Mouse (Mus musculus): ENCODE measurements at regions not wholly inside any gene's neighbourhood (a gene's known extent, or its start where the extent isn't known, plus 50 kb on each side); places are given as distances from the start of the nearest gene placed in this dataset.

DNA sequence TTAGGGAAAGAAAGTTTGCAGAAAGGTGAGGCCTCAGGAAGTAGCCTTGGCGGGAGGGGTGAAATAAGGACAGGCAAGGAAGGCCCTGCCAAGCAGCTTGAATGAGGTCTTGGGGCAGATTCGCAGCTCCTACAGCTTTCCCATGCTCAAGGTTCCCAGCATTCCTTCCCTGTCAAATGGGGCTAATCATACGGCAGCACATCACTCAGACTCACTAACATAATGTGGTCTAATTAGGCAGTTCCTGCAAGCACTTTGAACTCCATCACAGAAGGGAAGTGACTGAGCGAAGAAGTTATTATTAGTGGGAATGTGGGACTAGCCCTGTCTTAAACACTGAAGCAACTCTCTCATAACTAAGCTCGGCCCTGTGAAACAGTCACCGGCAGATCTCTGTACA is 87.1 kb upstream of the Gm10260 start:
- no peaks in the 10 kb centered on the region for H3K4me1 ChIP-seq (replicated peaks; ENCODE audit: control insufficient read depth, insufficient read depth, low read length)
- no peak overlapping the region for H3K27ac ChIP-seq (ENCODE audit: low read depth, low read length)
- no peaks in the 10 kb centered on the region for H3K27me3 ChIP-seq (replicated peaks; ENCODE audit: control insufficient read depth, insufficient read depth, low read length)
- no peak overlapping the region for H3K4me3 ChIP-seq (ENCODE audit: low read depth, low read length)
- ATAC-seq, result no peak
- no peaks in the 10 kb centered on the region for H3K9me3 ChIP-seq (ENCODE audit: control insufficient read depth)
- TF ChIP-seq CTCF (IDR thresholded peaks at IDR 0.05; ENCODE audit: low read depth), result no peak
- WGBS, result 91% methylated on average over 6 of the region's 6 CpGs
- H3K9ac ChIP-seq (ENCODE audit: low read depth, low read length), result no peak overlapping the region
- no peaks in the 10 kb centered on the region for H3K36me3 ChIP-seq (ENCODE audit: control insufficient read depth, insufficient read depth)
- no peak overlapping the region for H3K4me2 ChIP-seq (replicated peaks; ENCODE audit: low read depth)

DNA sequence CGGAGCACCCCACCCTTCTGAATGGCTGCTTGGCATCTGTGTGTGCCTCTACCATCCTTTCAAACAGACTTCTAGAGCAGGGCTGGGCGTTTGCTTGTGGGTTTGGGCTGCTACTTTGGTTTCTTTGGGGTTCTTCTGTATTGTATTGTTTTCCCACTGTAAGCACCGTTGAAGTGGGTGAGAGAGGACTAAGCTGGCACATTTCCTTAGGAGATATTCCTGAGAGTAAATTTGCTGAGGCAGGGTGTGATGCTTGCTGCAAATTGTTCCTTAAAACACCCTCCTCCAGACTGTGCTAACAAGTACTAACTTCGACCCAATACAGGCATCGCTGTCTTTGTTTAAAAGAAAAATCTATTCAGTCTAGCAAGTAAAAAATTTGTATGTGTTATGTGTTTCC is 84.7 kb upstream of the Gm10260 start:
- no peak overlapping the region for H3K4me3 ChIP-seq (ENCODE audit: low read depth, low read length)
- no peak for TF ChIP-seq CTCF (IDR thresholded peaks at IDR 0.05; ENCODE audit: low read depth)
- no peak overlapping the region for H3K27ac ChIP-seq (ENCODE audit: low read depth, low read length)
- no peak overlapping the region for H3K4me2 ChIP-seq (replicated peaks; ENCODE audit: low read depth)
- no peak overlapping the region for H3K9ac ChIP-seq (ENCODE audit: low read depth, low read length)
- no peaks in the 10 kb centered on the region for H3K4me1 ChIP-seq (replicated peaks; ENCODE audit: control insufficient read depth, insufficient read depth, low read length)
- no peaks in the 10 kb centered on the region for H3K36me3 ChIP-seq (ENCODE audit: control insufficient read depth, insufficient read depth)
- 87% methylated on average over 5 of the region's 5 CpGs for WGBS
- no peaks in the 10 kb centered on the region for H3K9me3 ChIP-seq (ENCODE audit: control insufficient read depth)
- no peaks in the 10 kb centered on the region for H3K27me3 ChIP-seq (replicated peaks; ENCODE audit: control insufficient read depth, insufficient read depth, low read length)
- no peak for ATAC-seq

DNA sequence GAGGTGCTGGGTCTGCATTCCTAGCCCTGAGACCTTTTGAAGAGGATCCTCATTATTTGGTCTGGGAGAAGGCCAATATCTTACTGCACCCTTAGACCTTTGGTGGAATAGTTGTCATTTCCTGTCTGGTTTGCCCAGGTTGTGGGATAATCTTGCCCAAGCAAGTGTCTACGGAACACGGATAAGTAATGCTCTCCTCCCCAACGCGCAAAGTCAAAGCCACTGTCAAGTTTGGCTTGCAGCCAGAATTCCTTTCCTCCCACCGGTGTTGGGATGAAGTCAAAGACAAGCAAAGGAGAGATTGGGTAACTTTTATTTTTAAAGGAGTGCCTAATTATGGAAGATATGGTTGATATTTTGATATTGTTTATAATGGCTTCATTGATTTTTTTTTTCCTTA is 82.4 kb upstream of the Gm10260 start:
- no peak for TF ChIP-seq CTCF (IDR thresholded peaks at IDR 0.05; ENCODE audit: low read depth)
- no peaks in the 10 kb centered on the region for H3K9me3 ChIP-seq (ENCODE audit: control insufficient read depth)
- H3K27me3 ChIP-seq (replicated peaks; ENCODE audit: control insufficient read depth, insufficient read depth, low read length), result 0 out of 2 replicates have a peak, but pooled peaks cover 7% of the 10 kb centered on the region
- H3K4me1 ChIP-seq (replicated peaks; ENCODE audit: control insufficient read depth, insufficient read depth, low read length), result peaks cover 1% of the 10 kb centered on the region; the same call in 1 of the 2 replicates
- ATAC-seq, result no peak
- H3K27ac ChIP-seq (ENCODE audit: low read depth, low read length), result no peak overlapping the region
- H3K9ac ChIP-seq (ENCODE audit: low read depth, low read length), result no peak overlapping the region
- no peaks in the 10 kb centered on the region for H3K36me3 ChIP-seq (ENCODE audit: control insufficient read depth, insufficient read depth)
- no peak overlapping the region for H3K4me2 ChIP-seq (replicated peaks; ENCODE audit: low read depth)
- no peak overlapping the region for H3K4me3 ChIP-seq (ENCODE audit: low read depth, low read length)
- 21% methylated on average over 5 of the region's 5 CpGs for WGBS

DNA sequence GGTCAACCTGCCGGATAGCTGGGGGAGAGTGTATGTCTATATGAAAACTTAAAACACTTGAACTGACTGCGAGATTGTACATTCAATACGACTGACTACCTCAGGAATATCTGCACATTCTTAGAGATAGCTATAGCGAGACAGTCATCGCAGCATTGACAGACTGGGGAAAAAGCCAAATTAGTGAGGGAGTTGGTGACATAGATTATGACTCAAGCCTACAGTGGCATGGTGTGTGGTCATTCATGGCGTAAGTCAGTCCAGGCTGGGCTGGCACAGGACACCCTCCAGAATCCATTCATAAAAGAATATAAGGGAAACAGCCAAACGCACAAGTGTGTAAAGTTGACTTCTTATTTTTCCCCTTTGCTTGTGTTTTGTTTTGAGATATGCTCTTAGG is 81.1 kb upstream of the Gm10260 start:
- 91% methylated on average over 7 of the region's 7 CpGs for WGBS
- Histone ChIP-seq H3K9ac (ENCODE audit: low read depth, low read length) (no peak overlapping the region), H3K4me2 (replicated peaks; ENCODE audit: low read depth) (no peak overlapping the region), H3K27me3 (replicated peaks; ENCODE audit: control insufficient read depth, insufficient read depth, low read length) (0 out of 2 replicates have a peak, but pooled peaks cover 7% of the 10 kb centered on the region), H3K27ac (ENCODE audit: low read depth, low read length) (no peak overlapping the region), H3K4me1 (replicated peaks; ENCODE audit: control insufficient read depth, insufficient read depth, low read length) (peaks cover 8% of the 10 kb centered on the region; the same call in 1 of the 2 replicates), H3K4me3 (ENCODE audit: low read depth, low read length) (no peak overlapping the region), H3K36me3 (ENCODE audit: control insufficient read depth, insufficient read depth) (no peaks in the 10 kb centered on the region), H3K9me3 (ENCODE audit: control insufficient read depth) (no peaks in the 10 kb centered on the region)
- TF ChIP-seq CTCF (IDR thresholded peaks at IDR 0.05; ENCODE audit: low read depth), result no peak
- no peak for ATAC-seq

DNA sequence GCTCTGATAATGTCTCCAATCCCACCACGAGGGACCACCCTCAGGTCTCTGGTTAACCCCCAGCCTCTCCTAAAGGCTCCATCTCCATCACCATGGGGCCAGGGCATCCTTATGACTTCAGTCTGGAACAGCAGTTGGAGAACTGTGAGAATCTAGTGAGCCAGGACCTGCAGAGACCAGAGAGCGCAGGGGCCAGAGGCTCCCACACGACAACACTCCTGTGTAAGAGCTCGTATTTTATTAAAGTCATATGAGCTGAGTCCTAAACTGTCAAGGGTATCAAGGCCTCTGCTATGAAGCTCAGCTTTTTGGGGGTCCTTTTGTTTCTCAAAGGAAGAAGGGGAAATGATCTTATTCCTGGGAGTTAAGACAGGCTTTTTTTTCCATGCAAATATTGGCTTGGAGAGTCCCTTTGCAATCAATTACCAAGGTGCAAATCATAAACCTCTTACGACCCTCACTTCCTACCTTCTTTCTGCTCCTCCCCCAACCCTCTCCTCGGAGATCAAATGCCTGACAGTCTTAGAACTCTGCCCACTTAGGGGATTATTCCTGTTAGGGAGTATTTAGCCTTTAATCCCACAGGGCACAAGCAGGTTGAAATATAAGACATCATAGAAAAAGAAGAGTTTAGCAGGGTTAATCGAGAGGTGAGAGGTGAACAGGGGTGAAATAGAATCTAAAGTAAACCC is 79.3 kb upstream of the Gm10260 start:
- no peak for ATAC-seq
- 60% methylated on average over 7 of the region's 7 CpGs for WGBS
- Histone ChIP-seq H3K36me3 (ENCODE audit: control insufficient read depth, insufficient read depth) (no peaks in the 10 kb centered on the region), H3K27ac (ENCODE audit: low read depth, low read length) (no peak overlapping the region), H3K9ac (ENCODE audit: low read depth, low read length) (no peak overlapping the region), H3K9me3 (ENCODE audit: control insufficient read depth) (no peaks in the 10 kb centered on the region), H3K4me2 (replicated peaks; ENCODE audit: low read depth) (no peak overlapping the region), H3K27me3 (replicated peaks; ENCODE audit: control insufficient read depth, insufficient read depth, low read length) (0 out of 2 replicates have a peak, but pooled peaks cover 7% of the 10 kb centered on the region), H3K4me3 (ENCODE audit: low read depth, low read length) (no peak overlapping the region), H3K4me1 (replicated peaks; ENCODE audit: control insufficient read depth, insufficient read depth, low read length) (peaks cover 8% of the 10 kb centered on the region; the same call in 1 of the 2 replicates)
- no peak for TF ChIP-seq CTCF (IDR thresholded peaks at IDR 0.05; ENCODE audit: low read depth)

DNA sequence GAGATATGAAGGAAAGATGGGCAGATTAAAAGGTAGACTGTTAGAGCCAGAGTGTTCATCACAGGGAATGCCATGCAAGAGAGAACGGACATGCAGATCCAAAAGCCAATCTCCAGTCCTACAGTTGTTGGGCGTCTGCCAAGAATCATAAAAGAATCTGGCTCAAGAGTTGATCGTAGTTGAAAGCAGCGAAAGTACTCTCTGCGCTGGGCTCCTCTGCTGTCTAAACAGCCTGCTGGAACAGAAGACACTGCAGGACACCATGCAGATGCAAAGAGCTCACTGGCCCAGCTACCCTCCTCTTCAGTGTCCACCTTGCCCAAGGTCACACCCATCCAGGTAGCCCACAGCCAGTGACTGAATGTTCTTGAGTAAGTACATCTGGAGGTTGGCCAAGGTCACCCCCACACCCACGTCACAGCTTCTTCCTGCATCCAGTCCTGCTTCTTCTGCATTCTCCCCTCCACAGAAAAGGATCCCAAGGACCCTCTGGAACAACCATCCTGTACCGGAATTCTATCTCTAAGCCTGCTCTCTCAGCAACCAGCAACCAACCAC is 77.1 kb upstream of the Gm10260 start:
- H3K27ac ChIP-seq (ENCODE audit: low read depth, low read length), result no peak overlapping the region
- H3K9me3 ChIP-seq (ENCODE audit: control insufficient read depth), result no peaks in the 10 kb centered on the region
- no peak for TF ChIP-seq CTCF (IDR thresholded peaks at IDR 0.05; ENCODE audit: low read depth)
- 0 out of 2 replicates have a peak, but pooled peaks cover 7% of the 10 kb centered on the region for H3K27me3 ChIP-seq (replicated peaks; ENCODE audit: control insufficient read depth, insufficient read depth, low read length)
- ATAC-seq, result no peak
- peak overlapping the region; percentile 30; the same call in 1 of the 2 replicates for H3K4me2 ChIP-seq (replicated peaks; ENCODE audit: low read depth)
- H3K36me3 ChIP-seq (ENCODE audit: control insufficient read depth, insufficient read depth), result no peaks in the 10 kb centered on the region
- WGBS, result 21% methylated on average over 7 of the region's 7 CpGs
- no peak overlapping the region for H3K9ac ChIP-seq (ENCODE audit: low read depth, low read length)
- peaks cover 8% of the 10 kb centered on the region; the same call in 1 of the 2 replicates for H3K4me1 ChIP-seq (replicated peaks; ENCODE audit: control insufficient read depth, insufficient read depth, low read length)
- H3K4me3 ChIP-seq (ENCODE audit: low read depth, low read length), result no peak overlapping the region
